Mouse (Mus musculus) spleen, postnatal 36 days (tissue): ENCODE measurements around the gene Syne3.

ENCODE experiments used
- DNase-seq, 2 experiments: peaks; one replicate each; pipeline ENCODE4 v3.0.0; 2022; ENCODE audit warnings: low spot score in 2 of 2, mixed read lengths in 1 of 2

Gene Syne3

DNA sequence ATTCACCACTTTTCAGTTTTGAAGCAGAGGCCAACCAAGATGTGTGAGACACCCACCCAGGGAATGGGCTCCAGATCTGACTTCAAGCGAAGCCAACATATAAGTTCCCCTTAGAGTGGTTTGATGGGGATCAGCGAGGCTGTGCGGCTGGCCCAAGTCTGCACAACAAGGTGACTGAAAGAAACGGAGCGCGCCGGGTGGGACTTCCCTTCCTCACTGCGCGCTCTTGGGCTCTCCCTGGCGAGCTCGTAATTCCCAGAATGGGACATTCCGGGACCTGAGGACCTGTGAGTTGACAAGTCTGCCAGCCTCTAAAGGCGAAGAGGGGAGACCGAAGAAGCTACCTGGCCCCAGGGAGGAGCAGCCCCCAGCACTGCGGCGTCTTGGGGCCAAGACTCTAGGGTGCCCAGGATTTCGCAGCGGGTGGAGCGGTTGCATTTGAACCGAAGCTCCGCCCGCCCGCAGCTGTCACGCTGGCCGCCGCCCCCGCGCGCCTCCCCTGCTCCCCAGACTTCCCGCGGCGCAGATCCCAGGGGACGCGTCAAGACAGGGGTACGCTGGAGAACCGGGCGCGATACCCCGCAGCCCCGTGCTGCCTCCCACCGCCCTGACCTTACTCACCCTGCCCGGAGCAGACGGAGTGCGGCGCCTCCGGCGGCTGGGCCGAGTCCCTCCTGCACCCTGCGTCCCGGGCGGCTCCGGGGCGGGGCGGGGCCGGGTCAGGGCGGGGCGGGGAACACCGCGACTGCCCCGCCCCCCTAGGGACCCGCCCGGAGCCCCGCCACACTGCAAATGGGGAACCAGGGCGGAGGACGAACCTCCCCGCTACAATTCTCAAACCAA, at the start of gene Syne3:
Gene Syne3, minus strand, starts transcription at position 440 of the 843 bp plus-strand sequence.
- DNase-seq: peak; percentile 81 to 84

DNA sequence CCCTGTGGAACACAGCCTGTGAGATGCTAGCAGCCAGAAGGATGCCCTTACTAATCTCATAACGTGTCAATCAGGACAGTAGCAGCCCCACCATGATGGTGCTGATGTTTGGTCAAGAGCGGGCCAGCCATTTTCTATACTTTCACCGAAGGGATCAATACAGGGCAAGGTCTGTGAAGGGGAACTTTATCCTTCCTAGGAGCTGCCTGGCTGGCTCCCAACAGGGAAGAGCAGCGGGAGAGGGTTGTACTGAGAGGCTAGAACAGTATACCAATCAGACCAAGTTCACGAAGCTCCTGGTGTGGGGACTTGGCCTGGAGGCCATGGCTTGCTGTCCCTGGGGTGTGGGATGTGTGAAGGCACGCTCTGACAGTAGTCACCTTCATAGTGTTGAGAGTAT, 45.7 kb upstream of the Syne3 start:
- DNase-seq: no peak

DNA sequence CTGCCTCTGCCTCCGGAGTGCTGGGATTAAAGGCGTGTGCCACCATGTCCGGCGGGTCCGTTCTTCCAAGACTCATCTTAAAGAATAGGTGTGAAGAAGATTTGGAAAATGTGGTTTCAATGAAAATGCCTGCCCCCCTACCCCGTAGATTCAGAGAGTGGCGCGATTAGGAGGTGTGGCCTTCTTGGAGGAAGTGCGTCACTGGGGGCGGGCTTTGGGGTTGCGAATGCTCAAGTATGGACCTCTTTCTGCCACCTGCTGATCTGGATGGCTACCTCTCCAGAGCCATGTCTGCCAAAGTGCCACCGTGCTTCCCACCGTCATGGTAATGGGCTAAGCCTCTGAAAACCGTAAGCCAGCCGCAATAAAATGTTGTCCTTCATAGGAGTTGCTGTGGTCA, 44.4 kb upstream of the Syne3 start:
- no peak for DNase-seq

DNA sequence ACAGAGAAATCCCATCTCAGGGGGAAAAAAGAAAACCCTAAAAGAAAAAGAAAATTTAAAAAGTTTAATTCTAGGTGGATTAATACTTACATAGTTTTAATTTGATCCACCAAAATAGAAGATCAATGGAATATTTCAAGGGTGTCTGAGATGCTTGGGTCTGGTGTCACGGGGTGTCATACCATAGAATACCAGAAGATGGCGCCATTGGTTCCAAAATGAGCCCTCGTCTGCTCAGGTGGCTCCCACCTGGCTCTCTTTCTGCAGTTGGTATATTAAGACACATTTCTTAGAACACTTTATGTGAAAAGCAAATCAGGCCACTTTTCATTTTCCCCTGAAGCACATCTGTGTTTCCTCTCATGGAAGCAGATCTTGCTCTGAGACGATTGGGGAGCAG, 41.3 kb upstream of the Syne3 start:
- DNase-seq: no peak

DNA sequence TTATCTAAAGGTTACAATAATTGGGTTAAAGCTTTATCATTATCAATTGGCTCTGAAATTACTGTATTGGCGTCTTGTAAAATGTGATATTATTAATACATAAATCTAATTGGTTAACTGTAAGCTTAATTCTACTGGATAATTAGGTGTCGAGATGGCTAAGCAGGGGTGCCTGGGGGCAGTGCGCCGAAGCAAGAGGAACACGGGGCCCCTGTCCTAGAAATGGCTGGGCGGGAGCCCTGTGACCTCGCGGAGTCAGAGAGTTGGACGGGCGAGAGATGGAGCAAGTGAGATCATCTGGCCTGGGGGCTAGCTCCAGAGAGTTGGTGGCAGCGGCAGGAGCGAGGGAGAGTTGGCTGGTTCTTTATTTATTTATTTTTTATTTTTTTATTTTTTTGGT, 40.2 kb upstream of the Syne3 start:
- DNase-seq: no peak

DNA sequence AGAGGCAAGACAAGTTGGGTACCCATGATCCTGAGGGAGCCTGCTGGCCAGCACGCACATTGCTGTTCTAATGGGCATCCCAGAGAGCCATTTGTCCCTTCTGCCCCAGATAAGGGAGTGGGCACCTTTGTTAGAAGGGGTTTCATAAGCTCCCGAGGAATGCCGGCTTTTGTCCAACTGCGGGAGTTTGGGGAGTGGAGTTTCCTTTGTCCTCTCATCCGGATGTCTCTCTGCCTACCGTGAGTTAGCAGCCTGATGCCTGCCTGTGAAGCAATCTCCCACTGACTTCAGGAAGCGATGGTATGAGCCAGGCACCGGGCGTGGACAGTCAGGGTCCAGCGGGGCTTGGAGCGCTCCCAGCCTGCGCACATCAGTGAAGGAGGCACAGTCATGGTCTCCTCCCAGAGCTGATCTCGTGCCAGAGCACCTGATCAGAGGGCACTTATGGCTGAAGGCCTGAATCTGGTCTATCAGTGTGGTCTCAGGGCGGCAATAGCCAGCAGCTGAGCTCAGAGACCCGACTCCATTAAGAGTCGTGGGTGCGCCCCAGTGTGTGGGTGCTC, 38.8 kb upstream of the Syne3 start:
- DNase-seq: no peak

DNA sequence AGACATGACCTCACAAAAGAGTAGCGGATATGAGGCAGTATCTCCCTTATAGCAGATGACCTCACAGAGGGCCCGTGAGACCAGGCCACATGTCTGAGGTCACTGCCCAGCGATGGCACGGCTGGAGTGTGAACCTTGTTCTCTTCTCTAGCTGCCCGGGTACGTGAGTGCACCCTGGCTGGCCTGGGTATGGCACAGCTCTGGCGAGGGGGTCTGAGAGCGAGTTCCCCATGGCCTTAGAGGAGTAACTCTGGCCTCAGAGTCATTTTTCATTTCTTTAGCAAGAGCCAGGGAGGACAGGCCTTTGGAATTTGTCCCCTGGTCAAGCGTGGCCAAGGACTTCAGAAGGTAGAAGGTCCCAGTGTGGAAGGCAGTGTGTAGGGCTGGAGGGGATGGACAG, 35.2 kb upstream of the Syne3 start:
- no peak for DNase-seq

DNA sequence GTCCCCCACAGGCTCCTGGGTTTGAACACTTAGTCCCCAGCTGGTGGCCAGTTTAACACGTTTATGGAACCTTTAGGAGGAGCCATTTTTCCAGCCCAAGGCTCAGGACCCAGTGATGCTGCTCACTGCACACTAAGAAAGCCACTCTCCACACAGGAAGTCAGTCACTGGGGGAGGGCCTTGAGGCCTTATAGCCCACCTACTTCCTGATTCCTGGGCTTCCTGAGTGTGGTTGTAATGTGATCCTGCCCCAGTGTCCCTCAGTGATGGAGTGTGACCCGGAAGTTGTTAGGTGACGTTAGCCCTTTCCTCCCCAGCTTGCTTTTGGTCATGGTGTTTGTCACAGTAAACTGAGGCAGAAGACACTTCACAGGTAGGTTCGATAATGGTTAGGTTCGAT, 33.5 kb upstream of the Syne3 start:
- no peak for DNase-seq

DNA sequence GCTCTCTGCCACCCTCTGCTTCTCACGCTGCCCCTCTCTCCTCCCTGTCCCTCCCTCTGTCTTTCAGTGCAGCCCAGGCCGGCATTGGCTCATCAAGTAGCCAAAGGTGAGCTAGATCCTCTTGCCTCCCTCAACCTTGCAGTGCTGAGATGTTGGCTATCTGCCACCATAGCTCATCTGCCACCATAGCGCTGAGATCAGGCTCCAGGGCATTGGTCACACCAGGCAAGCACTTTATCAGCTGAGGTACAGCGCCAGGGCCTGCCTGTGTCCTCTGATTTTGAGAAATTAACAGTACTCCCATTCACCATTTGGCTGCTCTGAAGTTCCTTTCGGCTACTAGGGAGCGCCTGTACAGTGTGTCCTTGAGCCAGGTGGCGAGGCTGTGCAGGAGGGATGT, 31.3 kb upstream of the Syne3 start:
- peak in 1 of 2 experiments; percentile 68 for DNase-seq

DNA sequence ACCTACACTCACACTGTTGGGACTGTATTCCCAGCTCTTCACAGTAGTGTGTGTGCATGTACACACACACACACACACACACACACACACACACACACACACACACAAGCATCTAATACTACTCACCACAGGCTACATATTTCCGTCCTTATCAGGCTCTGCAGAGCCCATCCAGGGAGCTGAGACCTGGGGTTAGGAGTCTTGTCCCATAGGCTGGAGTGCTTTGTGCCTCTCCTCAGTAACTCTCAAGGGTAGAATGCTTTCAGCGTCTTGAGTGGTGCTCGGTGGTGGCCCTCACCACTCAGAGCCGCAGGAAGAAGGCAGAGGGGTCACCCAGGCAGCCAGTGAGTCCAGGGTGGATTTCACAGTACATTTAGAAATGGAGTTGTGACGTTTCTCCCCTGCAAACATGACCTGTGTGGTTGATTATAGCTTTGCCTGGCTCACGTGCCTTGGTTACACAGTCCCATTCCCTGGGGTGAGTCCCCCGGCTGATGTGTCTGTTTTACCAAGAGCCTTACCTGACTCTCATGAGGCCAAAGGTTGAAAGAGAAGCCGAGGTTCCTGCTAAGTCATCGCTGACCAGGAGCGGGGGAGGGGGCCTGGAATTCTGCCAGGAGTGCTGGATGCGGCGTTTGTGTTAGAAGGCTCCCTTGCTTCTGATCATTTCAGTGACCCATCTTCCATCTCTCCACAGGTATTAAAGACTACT, 30.1 kb upstream of the Syne3 start:
- no peak for DNase-seq

DNA sequence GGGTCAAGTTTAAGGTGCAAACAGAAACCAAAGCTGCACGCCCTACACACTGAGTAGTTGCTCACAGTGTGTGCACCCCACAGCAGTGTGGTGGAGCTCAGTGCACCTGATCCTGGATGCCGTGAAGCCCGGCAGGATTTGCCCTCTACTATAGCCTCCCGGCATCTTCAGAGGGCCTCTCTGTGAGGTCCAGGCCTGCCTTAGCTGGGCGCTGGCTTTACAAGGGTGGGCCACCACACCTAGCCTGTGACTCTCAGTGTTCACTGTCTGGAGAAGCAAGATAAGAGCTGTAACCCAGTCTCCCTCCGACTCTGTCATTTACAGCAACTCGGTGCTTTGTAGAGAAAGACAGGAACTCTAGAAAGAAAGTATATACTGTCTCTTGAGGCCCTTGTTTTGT, 29.3 kb upstream of the Syne3 start:
- DNase-seq: peak in 1 of 2 experiments; percentile 68

DNA sequence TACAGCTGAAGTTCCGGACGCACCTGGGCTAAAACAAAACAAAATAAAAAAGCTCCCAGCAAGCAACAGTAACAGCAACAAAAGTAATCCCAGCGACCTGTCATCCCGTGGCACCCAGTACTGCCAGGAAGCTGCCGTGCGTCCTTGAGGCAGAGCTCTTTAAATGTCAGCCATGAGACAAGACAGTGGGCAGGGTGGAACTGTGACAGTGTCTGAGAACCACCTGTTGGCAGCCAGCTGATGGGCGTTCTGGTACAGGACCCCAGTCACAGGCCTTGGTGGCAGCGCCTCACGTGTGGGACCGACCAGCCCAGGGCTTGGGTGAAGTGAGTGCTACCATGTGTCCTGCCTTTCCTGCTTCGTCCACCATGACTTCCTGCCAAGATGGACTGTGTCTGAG, 28.6 kb upstream of the Syne3 start:
- no peak for DNase-seq

DNA sequence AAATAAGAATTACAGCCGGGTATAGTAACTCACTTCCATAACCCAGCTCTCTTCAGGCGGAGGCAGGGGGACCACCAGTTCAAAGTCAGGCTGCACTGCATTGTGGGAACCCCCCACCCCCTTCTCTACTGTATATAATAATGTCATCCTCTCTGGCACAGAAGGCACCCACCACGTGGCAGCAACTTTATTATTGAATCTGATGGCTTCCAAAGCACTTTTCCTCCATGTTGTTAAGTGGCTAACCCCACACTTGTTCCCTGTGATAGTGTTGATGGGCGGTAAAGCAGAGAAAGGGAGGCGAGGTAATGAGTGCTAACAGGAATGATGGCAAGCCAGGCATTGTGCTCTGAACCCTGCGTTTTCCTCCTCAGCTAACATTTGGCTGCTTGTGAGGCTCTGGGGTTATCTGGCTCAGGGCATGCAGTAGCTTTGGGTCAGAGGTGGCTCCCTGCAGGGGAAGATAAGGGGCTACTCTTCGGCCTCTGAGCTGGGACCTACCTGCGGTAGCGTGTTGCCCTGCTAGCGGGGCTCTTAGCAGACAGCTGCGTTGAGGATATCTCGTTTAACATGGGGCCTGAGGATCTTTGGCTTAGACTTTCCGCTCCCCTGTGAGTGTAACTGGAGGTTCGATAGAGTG, 24.6 kb upstream of the Syne3 start:
- DNase-seq: peak; percentile 62 to 77

DNA sequence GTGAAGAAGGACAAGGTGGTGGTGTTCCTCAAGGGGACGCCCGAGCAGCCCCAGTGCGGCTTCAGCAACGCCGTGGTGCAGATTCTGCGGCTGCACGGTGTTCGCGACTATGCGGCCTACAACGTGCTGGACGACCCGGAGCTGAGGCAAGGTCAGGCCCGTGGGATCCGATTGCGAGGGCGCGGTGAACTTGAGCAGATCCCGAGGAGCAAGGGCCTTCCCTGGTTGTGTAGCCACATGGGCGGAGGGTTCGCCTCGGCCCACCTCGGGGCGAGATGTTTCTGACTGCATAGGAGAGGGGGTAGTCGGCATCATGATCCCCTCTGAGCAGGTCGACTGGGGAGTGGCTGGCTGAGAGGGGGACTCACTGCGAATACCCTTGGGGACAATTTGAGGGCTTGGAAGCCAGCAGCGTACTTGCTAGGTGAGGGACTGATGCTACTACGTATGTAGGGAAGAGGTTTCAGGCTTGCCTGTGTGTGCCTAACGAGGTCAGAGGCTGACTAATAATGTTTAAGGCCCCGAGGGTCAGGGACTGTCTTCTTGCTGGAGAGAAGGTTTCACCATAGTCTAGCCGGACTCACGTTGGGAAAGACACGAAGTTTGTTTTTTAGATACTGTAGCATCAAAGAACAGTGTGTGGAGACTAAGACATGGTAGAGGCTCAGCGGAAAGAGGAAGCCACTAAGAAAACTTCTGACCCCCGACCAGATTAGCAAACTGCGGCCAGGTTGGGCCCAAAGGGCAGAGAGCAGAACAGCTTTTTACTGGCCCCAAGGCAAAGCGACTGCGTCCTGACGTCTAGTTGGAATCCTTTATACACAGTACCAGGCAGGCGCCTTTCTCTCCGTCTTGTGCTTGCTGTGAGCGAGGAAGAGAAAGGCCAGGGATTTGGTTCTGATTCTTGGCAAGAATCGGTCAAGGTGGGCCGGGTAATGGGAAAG, 23.5 kb upstream of the Syne3 start:
- no peak for DNase-seq

DNA sequence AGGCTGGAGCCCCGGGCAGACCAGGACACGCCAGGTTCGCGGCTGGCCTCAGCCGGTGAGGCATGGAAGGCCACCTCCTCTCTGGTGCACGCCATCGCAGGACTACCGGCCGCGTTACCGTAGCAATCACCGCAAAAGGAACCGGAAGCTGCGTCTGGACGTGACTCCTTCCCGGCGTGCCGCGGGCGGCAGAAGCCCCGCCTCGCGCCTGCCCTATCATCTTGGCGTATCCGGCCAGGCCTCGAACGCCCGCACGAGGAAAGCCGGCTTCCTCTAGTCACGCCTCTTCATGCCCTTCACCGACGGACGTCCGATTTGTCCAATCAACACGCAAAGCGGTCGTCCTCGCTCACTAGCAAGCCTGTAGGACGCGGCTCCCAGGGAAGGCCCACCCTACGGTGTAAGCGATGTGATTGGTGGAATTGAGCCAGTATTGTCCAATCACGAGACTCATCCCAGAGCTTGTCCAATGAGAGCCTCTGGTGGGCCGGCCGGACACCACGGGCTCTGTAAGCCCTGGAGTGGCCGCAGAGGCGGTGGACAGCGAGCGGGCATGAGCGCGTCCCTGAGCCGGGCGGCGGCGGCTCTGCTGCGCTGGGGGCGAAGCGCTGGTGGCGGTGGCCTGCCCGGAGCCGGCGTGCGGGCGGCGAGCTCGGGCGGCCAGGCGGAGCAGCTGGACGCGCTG, 22.7 kb upstream of the Syne3 start, which contains the start of gene Glrx5:
Gene Glrx5, plus strand, starts transcription at position 542 of the 685 bp plus-strand sequence.
- DNase-seq: peak; percentile 100

DNA sequence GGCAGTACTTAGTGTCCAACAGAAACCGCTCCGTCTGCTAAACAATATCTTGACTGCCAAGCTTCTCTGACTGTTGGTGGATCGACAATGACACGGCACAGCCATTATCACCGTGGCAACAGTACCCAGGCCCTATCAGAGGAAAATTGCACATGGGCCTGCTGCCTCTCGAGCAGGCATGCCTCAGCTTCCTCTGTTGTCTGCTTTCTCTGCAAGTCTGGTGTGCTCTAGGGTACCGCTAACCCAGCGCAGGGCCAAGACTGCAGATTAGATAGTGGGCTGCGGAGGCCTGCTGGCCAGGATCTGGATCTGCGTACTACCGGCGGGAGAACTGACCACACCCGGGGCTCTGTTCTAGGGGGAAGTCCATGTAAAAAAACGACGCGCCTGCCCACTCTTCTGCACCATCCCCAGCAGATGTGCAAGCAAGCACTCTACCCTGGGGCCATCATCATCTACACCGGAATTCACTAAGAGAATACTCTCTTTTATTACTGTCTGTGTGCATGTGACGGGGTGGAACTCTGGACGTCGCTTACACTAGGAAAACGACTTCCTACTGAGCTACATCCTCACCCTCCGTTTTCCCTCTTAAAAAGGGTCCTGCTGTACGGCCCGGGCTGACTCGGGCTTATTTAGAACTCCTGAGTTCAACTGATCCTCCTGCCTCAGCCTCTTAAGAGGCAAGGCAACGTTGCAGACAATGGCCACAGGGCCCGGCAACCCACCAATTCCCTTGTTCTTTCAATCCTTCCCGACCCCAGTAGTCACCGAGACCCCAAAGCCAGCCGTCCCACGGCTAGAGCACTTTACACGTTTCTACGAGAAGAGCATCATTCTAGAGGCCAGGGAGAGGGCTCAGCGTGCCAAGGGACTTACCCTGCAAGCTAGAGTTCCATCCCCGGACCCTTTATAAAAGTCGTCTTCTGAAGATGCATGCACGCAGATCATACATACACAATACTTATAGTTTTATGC, 21.8 kb upstream of the Syne3 start:
- peak in 1 of 2 experiments; percentile 22 for DNase-seq

DNA sequence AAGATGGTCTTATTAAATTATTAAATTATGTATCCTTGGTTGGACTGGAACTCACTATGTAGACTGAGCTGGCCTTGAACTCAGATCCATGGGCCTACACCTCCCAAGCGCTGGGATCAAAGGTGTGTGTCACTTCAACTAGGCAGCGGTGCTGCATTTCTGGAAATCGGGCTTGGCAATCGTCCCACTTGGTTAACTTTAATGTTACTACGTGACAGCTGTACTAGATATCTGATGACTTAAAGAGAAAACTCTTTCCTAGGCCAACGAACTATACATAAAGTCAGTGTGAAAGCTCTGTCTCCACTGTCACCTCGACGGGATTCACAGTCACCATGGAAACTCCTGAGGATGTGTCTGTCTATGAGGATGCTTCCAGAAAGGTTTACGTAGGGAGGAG, 20.3 kb upstream of the Syne3 start:
- DNase-seq: no peak

DNA sequence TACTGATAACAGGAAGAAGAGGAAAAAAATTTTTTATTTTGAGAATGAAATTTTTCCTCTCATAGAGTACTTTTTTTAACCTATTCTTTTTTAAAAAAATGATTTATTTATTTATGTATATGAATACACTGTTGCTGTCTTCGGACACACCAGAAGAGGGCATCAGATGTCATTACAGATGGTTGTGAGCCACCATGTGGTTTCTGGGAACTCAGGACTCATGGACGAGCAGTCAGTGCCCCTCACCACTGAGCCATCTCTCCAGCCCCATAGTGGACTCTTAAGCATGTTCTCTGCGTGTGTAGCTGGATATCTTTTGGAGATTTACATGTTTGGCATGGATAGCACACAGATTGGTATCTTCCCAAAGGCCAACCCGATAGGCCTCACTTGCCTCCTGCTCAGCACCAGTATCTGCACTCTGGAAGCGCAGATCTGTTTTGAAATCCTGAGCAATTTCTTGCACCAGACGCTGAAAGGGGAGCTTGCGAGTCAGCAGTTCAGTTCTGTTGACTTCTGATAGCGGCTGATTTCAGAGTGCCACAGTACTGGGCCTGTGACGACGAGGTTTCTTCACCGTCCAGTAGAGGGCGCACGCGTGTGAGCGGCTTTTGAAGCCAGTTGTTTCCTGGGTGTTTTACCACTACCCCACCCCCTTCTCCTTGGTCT, 17.8 kb upstream of the Syne3 start:
- peak; percentile 85 to 92 for DNase-seq
